Mouse (Mus musculus): ENCODE data around the gene Scgb1b29.
"Not testable (repeated sequence)": the region's sequence is repeated elsewhere in the genome, so short reads cannot be mapped to it uniquely, and the experiment has no call there.

The Scgb1b29 gene

DNA sequence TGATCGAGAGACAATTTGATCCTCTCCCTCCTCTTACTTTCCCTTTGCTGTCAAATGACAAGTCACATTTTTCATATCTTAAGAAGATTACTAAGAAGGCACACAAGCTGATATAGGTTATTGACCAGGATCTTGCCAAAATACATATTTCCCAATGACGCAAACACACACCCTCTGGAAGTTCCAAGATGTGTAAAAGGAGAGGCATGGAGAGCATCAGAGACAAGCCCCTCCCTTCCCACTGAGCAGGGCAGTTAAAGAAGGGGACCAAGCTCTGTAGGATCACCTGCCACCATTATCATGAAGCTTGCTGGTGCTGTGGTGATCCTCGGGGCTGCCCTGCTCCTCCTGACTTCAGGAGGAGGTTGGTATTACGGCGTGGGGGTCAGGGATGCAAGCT, at the start of gene Scgb1b29:
Gene Scgb1b29 (plus strand): TSS at position 301 of the 400 bp plus-strand sequence.
- not testable (repeated sequence) for DNase-seq (ENCODE audit: extremely low spot score, low read depth, low spot score)

DNA sequence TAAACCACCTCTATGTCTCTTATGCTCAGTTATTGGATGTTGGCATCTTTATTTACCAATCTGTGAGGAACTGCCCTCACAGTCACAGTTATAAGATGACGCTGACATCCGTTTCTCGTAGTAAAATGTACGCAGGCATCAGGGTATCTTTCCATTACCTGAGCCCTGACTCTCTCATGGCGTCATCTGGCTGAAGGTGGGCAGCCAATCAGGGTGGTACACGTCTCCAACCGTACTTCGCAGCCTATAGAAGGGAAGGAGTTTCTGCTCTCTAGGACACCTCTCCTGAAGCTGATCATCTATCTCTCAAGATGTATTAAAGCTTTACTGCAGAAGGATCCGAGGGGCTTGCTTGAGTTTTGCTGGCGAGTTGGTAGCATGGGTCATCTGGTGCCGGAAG, 12.7 kb upstream of the Scgb1b29 start:
- not testable (repeated sequence) for DNase-seq (ENCODE audit: extremely low spot score, low read depth, low spot score)

Data from hindlimb bud, embryonic 11.5 days (tissue).